Mouse (Mus musculus) testis, adult 2 months (tissue): Measurements from ENCODE around the gene Fcgrt.

Source experiments
- CTCF ChIP-seq: fragments of 200-500 bp; IDR thresholded peaks from 2 replicates; pipeline ENCODE4 v1.5.1; 2012; ENCODE audit warnings: low read depth, mild to moderate bottlenecking, inconsistent platforms, low read length, moderate library complexity; ENCODE audit not compliant: control insufficient read depth, insufficient read depth, insufficient replicate concordance
- POLR2A ChIP-seq: fragments of 200-500 bp; IDR thresholded peaks from 2 replicates; pipeline ENCODE4 v1.6.1; 2012; ENCODE audit warnings: low read depth, mild to moderate bottlenecking, inconsistent platforms, low read length, moderate library complexity; ENCODE audit not compliant: control insufficient read depth

GRCm38 (mm10) chr7:45134544-45135026 is 30.9 kb upstream of the Fcgrt start:
- TF ChIP-seq CTCF = no peak
- no peak for TF ChIP-seq POLR2A
